Mouse (Mus musculus): ENCODE measurements around the gene Syp. TPM values are rescaled to one million over a fixed set of nuclear protein-coding genes. Genes with fewer than 3 reads are reported as not detected.

Gene Syp
- total RNA-seq (2023), result under 1 TPM; 0.55 to 0.56 TPM

GRCm38 (mm10) chrX:7638401-7639091 lies at the start of gene Syp:
Gene Syp, plus strand, starts transcription at chrX:7638471.

GRCm38 (mm10) chrX:7604879-7605574 lies 33.2 kb upstream of the Syp start, which contains the start of gene Ccdc22:
Gene Ccdc22, minus strand, starts transcription at chrX:7605517.

GRCm38 (mm10) chrX:7606783-7607182 lies 31.5 kb upstream of the Syp start, which contains the start of gene Cacna1f:
Gene Cacna1f, plus strand, starts transcription at chrX:7607083.

GRCm38 (mm10) chrX:7657221-7657639 lies 19.0 kb downstream of the Syp start, which contains the start of gene Prickle3:
Gene Prickle3, plus strand, starts transcription at chrX:7657260.

GRCm38 (mm10) chrX:7670921-7671623 lies 32.8 kb downstream of the Syp start, which contains the start of gene Plp2:
Gene Plp2, minus strand, starts transcription at chrX:7671390.

GRCm38 (mm10) chrX:7680864-7681263 lies 42.6 kb downstream of the Syp start, which contains the start of gene Magix:
Gene Magix, minus strand, starts transcription at chrX:7681251.

GRCm38 (mm10) chrX:7696954-7697381 lies 58.7 kb downstream of the Syp start, which contains the start of gene Gpkow:
Gene Gpkow, plus strand, starts transcription at chrX:7697131.

Other genes with a start within 250 kb of the Syp start
- gene Foxp3, start 64.8 kb upstream of the Syp start, total RNA-seq (2023), result not detected
- 1 to 10 TPM; 5.3 to 6.6 TPM for gene Ppp1r3f, start 64.2 kb upstream of the Syp start, total RNA-seq (2023)
- 10 to 100 TPM; 19.4 to 23.0 TPM for gene Ccdc22, start 33.0 kb upstream of the Syp start, total RNA-seq (2023)
- not detected for gene Cacna1f, start 31.4 kb upstream of the Syp start, total RNA-seq (2023)
- gene Prickle3, start 18.8 kb downstream of the Syp start, total RNA-seq (2023), result 10 to 100 TPM; 34.3 to 35.7 TPM
- gene Plp2, start 32.9 kb downstream of the Syp start, total RNA-seq (2023), result 100 to 1,000 TPM; 105 to 109 TPM
- not detected for gene Magix, start 42.8 kb downstream of the Syp start, total RNA-seq (2023)
- 10 to 100 TPM; 52.4 to 61.9 TPM for gene Gpkow, start 58.7 kb downstream of the Syp start, total RNA-seq (2023)
- 10 to 100 TPM; 70.0 to 71.3 TPM for gene Wdr45, start 75.9 kb downstream of the Syp start, total RNA-seq (2023)
- gene Gm45208, start 83.8 kb downstream of the Syp start, total RNA-seq (2023), result not detected
- 10 to 100 TPM; 13.6 to 14.4 TPM for gene Praf2, start 90.0 kb downstream of the Syp start, total RNA-seq (2023)
- not detected for gene Ccdc120, start 112.4 kb downstream of the Syp start, total RNA-seq (2023)
- 10 to 100 TPM; 27.3 to 33.5 TPM for gene Tfe3, start 124.1 kb downstream of the Syp start, total RNA-seq (2023)
- gene Gripap1, start 151.3 kb downstream of the Syp start, total RNA-seq (2023), result 100 to 1,000 TPM; 274 to 300 TPM
- 1 to 10 TPM in 1 of 2 experiments, under 1 TPM in 1; 0.59 to 2.3 TPM for gene Kcnd1, start 183.8 kb downstream of the Syp start, total RNA-seq (2023)
- 100 to 1,000 TPM; 180 to 210 TPM for gene Otud5, start 202.9 kb downstream of the Syp start, total RNA-seq (2023)
- 10 to 100 TPM; 35.7 to 59.2 TPM for gene Pim2, start 239.8 kb downstream of the Syp start, total RNA-seq (2023)
- gene Slc35a2, start 245.6 kb downstream of the Syp start, total RNA-seq (2023), result 10 to 100 TPM; 30.9 to 34.8 TPM

Measured in B cell, adult 67 days (primary cell).